Mouse (Mus musculus) forebrain, embryonic 10.5 days (tissue): ENCODE measurements around the gene Rnls. TPM values are rescaled to one million over a fixed set of nuclear protein-coding genes. Genes with fewer than 3 reads are reported as not detected.
A peak's percentile ranks its signal among the peaks of the same experiment; 100 is the strongest.

Experiments used
- DNase-seq: peaks from one replicate; pipeline ENCODE4 v3.0.0-alpha.2; 2017; ENCODE audit warnings: low spot score; ENCODE audit errors: extremely low spot score
- H3K27ac ChIP-seq: fragments of 300-500 bp; sonication (generic); 2 replicates; pipeline ENCODE4 v1.5.1; 2016; ENCODE audit warnings: mild to moderate bottlenecking
- H3K27me3 ChIP-seq: fragments of 300-500 bp; sonication (generic); 2 replicates; pipeline ENCODE4 v1.6.1; 2016; ENCODE audit warnings: mild to moderate bottlenecking; ENCODE audit not compliant: poor library complexity, severe bottlenecking
- H3K36me3 ChIP-seq: fragments of 300-500 bp; sonication (generic); replicated peaks from 2 replicates; pipeline ENCODE4 v1.6.1; 2016; ENCODE audit warnings: mild to moderate bottlenecking, moderate library complexity
- H3K4me1 ChIP-seq: fragments of 300-500 bp; sonication (generic); 2 replicates; pipeline ENCODE4 v1.6.1; 2016
- H3K4me3 ChIP-seq: fragments of 300-500 bp; sonication (generic); 2 replicates; pipeline ENCODE4 v1.5.1; 2016; ENCODE audit warnings: mild to moderate bottlenecking, moderate library complexity
- H3K9me3 ChIP-seq: fragments of 300-500 bp; sonication (generic); 2 replicates; pipeline ENCODE4 v1.6.1; 2016; ENCODE audit warnings: mild to moderate bottlenecking, moderate library complexity
- WGBS: fragments of 180-500 bp; shearing (Covaris S2); methylation state at CpG from one replicate; pipeline ENCODE4 v1.1.7; 2016; 5-methylcytosine and 5-hydroxymethylcytosine counted together
- polyA plus RNA-seq: library from polyadenylated mRNA; unstranded; fragments of >200 nt; fragmentation: Nextera tagmentation; extraction: Ambion mirVana; gene quantifications from 2 replicates; pipeline ENCODE4 v1.2.1, GENCODE M21; 2016

The Rnls gene
- polyA plus RNA-seq, 1 experiment from 2014 or later = 6.9 TPM

DNA sequence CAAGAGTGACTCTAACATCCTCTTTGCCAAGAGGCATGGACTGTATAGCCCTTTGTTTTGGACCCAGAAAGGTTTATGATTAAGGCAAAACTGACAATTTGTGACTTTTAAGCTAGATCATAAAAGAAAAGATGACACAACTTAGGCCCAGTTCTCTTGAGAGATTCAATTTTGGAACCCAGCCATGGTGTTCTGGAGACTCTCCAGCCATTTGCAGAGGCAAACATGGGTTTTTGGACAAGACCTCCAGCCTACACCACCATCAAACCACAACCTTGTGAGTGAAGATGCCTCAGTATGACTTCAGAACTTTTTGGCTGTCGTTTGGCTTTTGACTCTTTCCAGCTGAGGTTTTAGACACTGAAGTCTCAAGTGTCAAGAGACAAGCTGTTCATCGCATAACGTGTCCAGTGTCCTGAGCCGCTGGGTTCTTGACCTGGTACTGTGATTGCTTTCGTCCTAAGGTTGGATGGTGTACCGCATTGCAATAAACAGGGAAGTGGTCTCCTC, 174.2 kb downstream of the Rnls start:
- Histone ChIP-seq H3K4me1 (peaks cover 8% of the 10 kb centered on the region), H3K36me3 (no peaks in the 10 kb centered on the region), H3K27ac (no peak overlapping the region), H3K4me3 (no peak overlapping the region), H3K9me3 (no peaks in the 10 kb centered on the region), H3K27me3 (no peaks in the 10 kb centered on the region)
- 89% methylated on average over 6 of the region's 6 CpGs for WGBS
- DNase-seq = no peak

DNA sequence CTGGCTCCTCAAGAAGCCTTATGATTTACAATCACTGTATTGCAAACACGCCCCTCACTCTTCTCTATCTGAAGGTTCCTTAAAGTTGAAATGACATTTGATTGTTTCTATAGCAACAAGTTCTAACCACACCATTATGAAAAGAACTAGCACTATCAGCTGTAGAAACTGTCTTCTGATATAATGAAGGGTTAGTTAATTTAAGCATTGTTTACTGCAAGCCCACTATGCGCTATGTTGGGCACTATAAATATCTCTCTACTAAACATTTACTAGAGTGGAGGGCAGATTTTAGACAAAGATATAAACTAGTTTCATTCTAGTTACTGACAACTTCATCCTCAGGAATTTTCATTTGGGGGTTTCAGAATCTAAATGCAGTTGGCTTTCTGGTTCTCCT, 182.4 kb downstream of the Rnls start:
- no peak overlapping the region for H3K27ac ChIP-seq
- H3K9me3 ChIP-seq = no peaks in the 10 kb centered on the region
- H3K4me1 ChIP-seq = peaks cover 3% of the 10 kb centered on the region; the same call in 1 of the 2 replicates
- H3K27me3 ChIP-seq = no peaks in the 10 kb centered on the region
- WGBS = 90% methylated on average over 2 of the region's 2 CpGs
- no peaks in the 10 kb centered on the region for H3K36me3 ChIP-seq
- H3K4me3 ChIP-seq = no peak overlapping the region
- no peak for DNase-seq

DNA sequence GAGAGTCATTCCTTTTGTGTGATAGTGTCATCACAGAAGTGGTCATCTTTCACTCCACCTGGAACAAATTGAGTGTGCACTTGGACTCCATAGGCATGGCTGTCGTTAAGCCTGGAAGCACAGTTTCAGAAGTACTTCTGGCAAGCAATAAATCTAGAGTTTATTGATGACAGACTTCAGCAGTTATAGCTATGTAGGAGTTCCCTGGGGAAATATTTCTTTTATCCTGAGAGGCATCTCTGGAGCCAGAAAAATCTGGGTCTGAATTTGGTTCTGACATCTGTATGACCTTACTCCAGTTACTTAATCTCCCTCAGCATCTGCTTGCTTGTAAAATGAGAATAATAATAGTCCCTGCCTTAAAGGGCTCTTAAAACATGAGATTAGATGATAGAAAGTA, 184.1 kb downstream of the Rnls start:
- Histone ChIP-seq H3K9me3 (no peaks in the 10 kb centered on the region), H3K4me1 (peaks cover 4% of the 10 kb centered on the region; the same call in 1 of the 2 replicates), H3K4me3 (no peak overlapping the region), H3K27me3 (no peaks in the 10 kb centered on the region), H3K27ac (no peak overlapping the region), H3K36me3 (no peaks in the 10 kb centered on the region)
- DNase-seq = no peak
- WGBS = 83% methylated on average over 1 of the region's 1 CpGs

DNA sequence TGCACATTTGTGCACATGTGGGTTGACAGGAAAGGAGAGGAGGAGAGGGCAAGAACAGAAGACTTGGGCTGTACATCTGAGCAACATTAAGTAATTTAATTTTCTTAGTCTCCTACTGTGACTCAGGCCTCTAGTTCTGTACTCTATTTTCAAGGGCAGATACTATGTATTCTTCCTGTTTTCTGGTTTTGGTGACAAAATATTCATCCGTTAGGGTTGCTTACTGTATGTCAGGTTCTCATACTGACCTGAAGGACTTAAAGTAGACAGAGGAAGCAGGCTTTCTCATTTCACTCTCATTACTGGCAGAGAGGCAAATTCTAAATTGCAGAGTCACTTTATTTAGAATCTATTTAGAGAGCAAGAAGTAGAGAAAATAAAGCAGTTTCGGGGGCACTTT, 186.7 kb downstream of the Rnls start:
- Histone ChIP-seq H3K27ac (no peak overlapping the region), H3K4me3 (no peak overlapping the region), H3K4me1 (peaks cover 4% of the 10 kb centered on the region; the same call in 1 of the 2 replicates), H3K9me3 (no peaks in the 10 kb centered on the region), H3K36me3 (no peaks in the 10 kb centered on the region), H3K27me3 (no peaks in the 10 kb centered on the region)
- no peak for DNase-seq
- WGBS = 91% methylated on average over 2 of the region's 2 CpGs

DNA sequence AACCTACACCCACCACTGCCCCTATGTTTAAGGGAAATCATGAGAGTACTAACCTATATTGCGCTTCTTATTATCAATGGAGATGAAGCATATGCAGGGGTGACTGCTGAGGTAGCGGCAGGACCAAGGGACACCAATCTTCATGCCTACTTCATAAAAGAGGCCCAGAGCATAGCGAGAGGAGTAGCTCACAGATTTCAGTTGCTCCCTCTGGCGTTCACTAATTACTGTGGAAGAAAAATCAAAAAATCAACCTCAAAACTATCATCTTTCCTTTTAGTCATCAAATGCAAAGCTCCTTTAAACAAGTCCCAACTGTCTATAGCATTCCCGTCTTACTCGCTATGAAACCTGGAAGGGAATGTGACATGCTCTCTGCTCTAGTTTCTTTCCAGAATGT, 189.7 kb downstream of the Rnls start:
- no peaks in the 10 kb centered on the region for H3K9me3 ChIP-seq

DNA sequence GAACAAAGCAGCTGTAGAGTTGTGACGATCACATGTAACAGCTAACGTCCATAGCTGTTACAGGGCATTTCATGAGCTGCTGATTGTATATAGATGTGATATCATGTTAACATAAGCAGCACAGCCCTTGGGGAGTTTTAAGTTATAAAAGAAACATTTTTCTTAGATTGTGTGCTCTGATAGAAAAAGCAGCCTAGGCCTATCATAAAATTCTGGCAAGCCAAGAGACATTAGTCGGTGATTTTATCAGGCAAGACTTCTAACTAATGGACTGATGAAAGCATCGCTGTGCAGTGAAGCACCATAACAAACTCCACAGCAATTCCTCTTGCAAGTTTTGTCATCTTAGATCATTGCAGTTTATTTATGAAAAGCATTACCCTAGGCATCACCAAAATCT, 190.9 kb downstream of the Rnls start:
- Histone ChIP-seq H3K36me3 (no peaks in the 10 kb centered on the region), H3K27ac (no peak overlapping the region), H3K27me3 (no peaks in the 10 kb centered on the region), H3K9me3 (no peaks in the 10 kb centered on the region), H3K4me1 (peaks cover 4% of the 10 kb centered on the region; the same call in 1 of the 2 replicates), H3K4me3 (no peak overlapping the region)
- WGBS = 91% methylated on average over 4 of the region's 4 CpGs
- DNase-seq = no peak

More for the DNA sequence above, 189.7 kb downstream of the Rnls start:
- 82% methylated on average over 6 of the region's 6 CpGs for WGBS
- Histone ChIP-seq H3K27me3 (no peaks in the 10 kb centered on the region), H3K36me3 (no peaks in the 10 kb centered on the region), H3K27ac (no peak overlapping the region), H3K4me3 (no peak overlapping the region), H3K4me1 (peaks cover 4% of the 10 kb centered on the region; the same call in 1 of the 2 replicates)
- DNase-seq = no peak

DNA sequence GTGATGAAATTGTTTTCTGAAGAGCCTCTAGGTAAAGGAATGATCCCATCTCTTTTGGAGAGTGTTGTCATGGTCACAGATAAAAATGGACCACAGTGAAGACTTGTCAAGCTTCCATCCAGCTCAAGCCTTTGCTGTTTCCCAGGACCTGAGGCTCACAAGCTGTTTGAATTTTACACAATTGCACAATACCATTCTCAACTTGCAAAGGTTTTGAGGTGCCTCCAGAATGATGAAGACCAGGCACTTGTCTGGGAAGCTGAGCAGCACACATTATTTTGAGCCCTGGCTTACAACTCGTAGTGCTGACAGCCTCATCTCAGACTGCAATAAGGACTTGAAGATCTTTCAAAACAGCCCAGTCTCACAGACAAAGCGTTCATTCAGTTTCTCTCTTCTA, 200.0 kb downstream of the Rnls start:
- Histone ChIP-seq H3K27ac (no peak overlapping the region), H3K4me1 (no peaks in the 10 kb centered on the region)
- WGBS = 71% methylated on average over 2 of the region's 2 CpGs

DNA sequence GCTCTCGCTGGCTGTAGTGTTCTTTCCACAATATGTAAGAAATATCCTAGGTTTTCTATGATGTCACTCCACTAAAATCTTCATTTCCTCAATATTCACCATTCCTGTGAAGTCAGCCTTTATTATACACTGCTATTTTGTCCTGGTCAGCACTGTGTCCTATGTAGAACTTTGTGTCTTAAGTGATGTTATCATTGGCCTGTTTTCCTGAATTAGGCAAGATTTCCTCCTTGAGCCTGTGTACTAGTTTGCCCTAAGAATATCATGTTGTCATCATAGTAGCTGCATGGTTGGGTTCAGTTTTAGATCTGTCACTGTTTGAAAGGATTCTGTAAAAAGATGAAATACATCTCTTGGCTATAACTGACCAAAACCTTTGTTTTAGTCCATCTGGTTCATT, 203.3 kb downstream of the Rnls start:
- H3K9me3 ChIP-seq = no peaks in the 10 kb centered on the region
- 89% methylated on average over 1 of the region's 1 CpGs for WGBS
- no peaks in the 10 kb centered on the region for H3K27me3 ChIP-seq
- H3K4me3 ChIP-seq = no peak overlapping the region
- H3K27ac ChIP-seq = no peak overlapping the region
- no peak for DNase-seq
- no peaks in the 10 kb centered on the region for H3K36me3 ChIP-seq
- no peaks in the 10 kb centered on the region for H3K4me1 ChIP-seq

More for the DNA sequence above, 200.0 kb downstream of the Rnls start:
- no peak for DNase-seq
- H3K27me3 ChIP-seq = no peaks in the 10 kb centered on the region
- no peaks in the 10 kb centered on the region for H3K9me3 ChIP-seq
- H3K36me3 ChIP-seq = no peaks in the 10 kb centered on the region
- H3K4me3 ChIP-seq = no peak overlapping the region

DNA sequence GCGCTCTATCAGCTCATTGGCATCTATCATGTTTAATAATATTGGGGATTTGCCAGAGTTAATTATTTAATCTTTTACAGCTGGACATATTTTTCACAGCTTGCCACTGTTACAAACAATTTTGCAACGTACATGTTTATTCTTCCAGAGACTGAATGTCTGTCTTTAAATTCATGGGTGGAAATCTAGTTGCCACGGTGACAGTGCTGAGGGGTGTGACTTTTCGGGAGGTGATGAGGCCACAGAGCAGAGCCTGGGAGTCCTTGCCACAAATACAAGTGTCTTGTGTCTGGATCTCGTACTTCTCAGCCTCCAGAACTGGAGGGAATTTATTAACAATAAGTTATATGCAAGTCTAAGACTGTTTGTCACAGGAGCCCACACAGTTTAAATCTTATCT, 212.5 kb downstream of the Rnls start:
- 77% methylated on average over 5 of the region's 5 CpGs for WGBS
- Histone ChIP-seq H3K4me3 (no peak overlapping the region), H3K4me1 (peaks cover 7% of the 10 kb centered on the region), H3K27ac (no peak overlapping the region), H3K9me3 (no peaks in the 10 kb centered on the region), H3K27me3 (no peaks in the 10 kb centered on the region), H3K36me3 (no peaks in the 10 kb centered on the region)
- no peak for DNase-seq

DNA sequence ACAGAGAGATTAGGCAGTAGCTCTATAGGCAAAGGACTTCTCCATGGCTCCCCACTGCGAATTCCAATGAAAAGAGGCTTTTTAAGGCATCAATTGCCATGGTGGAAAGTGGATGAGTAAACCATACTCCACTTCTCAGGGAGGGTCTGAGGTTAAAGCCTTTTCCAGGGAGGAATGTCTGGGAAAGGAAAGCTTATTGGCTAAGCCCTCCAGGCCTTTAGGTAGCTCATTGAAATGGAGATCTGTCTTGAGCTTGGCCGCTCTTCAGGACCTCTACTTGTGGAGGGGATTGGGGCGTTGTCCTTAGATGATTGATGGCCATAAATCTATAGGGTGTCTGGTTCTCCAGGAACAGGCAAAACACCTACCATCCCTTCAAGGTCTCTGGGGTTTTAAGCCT, 213.2 kb downstream of the Rnls start:
- Histone ChIP-seq H3K27me3 (no peaks in the 10 kb centered on the region), H3K4me1 (peaks cover 7% of the 10 kb centered on the region), H3K9me3 (no peaks in the 10 kb centered on the region), H3K27ac (no peak overlapping the region), H3K4me3 (no peak overlapping the region), H3K36me3 (no peaks in the 10 kb centered on the region)
- 40% methylated on average over 3 of the region's 3 CpGs for WGBS
- no peak for DNase-seq

DNA sequence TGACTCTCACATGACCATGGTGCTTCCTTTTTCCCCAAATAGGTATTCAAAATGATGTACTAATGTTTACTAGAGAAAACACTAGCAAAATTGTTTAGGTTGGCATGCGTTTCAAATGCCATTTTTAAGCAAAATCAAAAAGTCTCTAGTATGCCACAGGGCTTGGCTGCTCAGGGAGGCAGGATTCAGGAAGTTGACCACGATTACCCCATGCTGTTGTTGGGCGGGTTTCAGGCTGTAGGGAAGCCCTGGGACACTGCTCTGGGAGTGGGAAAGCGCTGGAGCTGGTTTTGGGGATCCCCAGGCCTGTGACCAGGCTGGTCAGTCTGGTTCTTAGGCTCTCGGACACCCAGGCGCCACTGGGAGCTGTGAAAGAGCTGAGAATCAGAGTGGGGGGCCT, 213.7 kb downstream of the Rnls start:
- WGBS = 34% methylated on average over 6 of the region's 6 CpGs
- DNase-seq = no peak
- no peaks in the 10 kb centered on the region for H3K27me3 ChIP-seq
- H3K4me3 ChIP-seq = no peak overlapping the region
- no peaks in the 10 kb centered on the region for H3K9me3 ChIP-seq
- H3K4me1 ChIP-seq = peaks cover 7% of the 10 kb centered on the region
- no peaks in the 10 kb centered on the region for H3K36me3 ChIP-seq
- H3K27ac ChIP-seq = 0 out of 2 replicates have a peak overlapping the region, but pooled peaks have one; percentile 30

DNA sequence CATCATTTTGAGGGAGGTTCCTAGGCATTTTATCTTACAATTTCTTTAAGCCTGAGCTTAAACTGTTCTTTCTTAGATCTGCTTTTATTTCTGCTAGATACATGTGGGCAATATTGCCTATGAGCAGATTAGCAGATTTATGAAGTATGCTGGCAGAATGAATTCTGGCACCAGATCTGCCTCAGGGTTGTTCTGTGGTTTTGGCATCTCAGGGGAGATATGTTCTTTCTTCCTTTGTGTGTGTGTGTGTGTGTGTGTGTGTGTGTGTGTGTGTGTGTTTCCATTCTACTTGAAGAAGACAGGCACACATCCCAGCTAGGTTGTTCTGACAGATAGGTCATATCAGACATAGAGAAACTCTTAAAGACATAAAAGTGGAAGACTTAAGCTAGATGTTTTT, 218.1 kb downstream of the Rnls start:
- no peak for DNase-seq
- Histone ChIP-seq H3K36me3 (no peaks in the 10 kb centered on the region), H3K4me1 (peaks cover 9% of the 10 kb centered on the region), H3K27ac (no peak overlapping the region), H3K9me3 (no peaks in the 10 kb centered on the region), H3K4me3 (no peak overlapping the region), H3K27me3 (no peaks in the 10 kb centered on the region)

DNA sequence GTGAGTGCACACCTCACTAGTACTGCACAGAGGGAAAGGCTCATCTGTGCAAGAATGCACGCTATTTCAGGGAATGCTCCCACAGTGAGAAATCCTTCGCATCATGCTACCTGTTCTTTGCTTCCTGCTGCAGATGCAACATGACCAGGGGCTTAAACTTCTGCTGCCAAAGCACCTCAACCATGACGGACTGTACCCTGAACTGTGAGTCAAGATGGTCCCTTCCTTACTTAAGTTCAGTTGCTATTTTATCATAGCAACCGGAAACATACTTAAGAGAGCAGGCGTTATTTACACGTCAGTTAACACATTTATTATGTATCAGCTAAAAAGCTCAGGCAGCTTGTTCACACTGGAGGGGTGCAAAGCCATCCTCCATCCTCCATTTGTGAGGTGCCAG, 222.2 kb downstream of the Rnls start:
- no peaks in the 10 kb centered on the region for H3K9me3 ChIP-seq
- 83% methylated on average over 6 of the region's 6 CpGs for WGBS

More for the DNA sequence above, 222.2 kb downstream of the Rnls start:
- no peak overlapping the region for H3K4me3 ChIP-seq
- no peak for DNase-seq
- no peaks in the 10 kb centered on the region for H3K27me3 ChIP-seq
- H3K36me3 ChIP-seq = no peaks in the 10 kb centered on the region
- peaks cover 2% of the 10 kb centered on the region; the same call in 1 of the 2 replicates for H3K4me1 ChIP-seq
- no peak overlapping the region for H3K27ac ChIP-seq
